Mouse (Mus musculus): ENCODE results near the gene Exd2.

- TF ChIP-seq GATA1 (IDR thresholded peaks at IDR 0.05; ENCODE audit: borderline replicate concordance, low read length) (no peak), FLI1 (IDR thresholded peaks at IDR 0.05; ENCODE audit: low read length) (no peak)
Observed at GRCm38 (mm10) chr12:80436336-80436976, 26.4 kb upstream of the Exd2 start, which contains the start of gene Dcaf5.
